Mouse (Mus musculus) forebrain, embryonic 12.5 days (tissue): ENCODE results near the gene St6galnac3. TPM values are rescaled to one million over a fixed set of nuclear protein-coding genes. Genes with fewer than 3 reads are reported as not detected.

Experiments used
- ATAC-seq: fragments of 200-750 bp; cut with Nextera tagmentation; 2 replicates; pipeline ENCODE4 v1.8.0; 2017; ENCODE audit warnings: moderate TSS enrichment; ENCODE audit not compliant: low FRiP score
- H3K27ac ChIP-seq: fragments of 300-500 bp; sonication (generic); 2 replicates; pipeline ENCODE4 v1.5.1; 2016; ENCODE audit warnings: mild to moderate bottlenecking
- H3K27me3 ChIP-seq: fragments of 300-500 bp; sonication (generic); 2 replicates; pipeline ENCODE4 v1.6.1; 2016; ENCODE audit warnings: mild to moderate bottlenecking
- H3K36me3 ChIP-seq: fragments of 300-500 bp; sonication (generic); replicated peaks from 2 replicates; pipeline ENCODE4 v1.6.1; 2016; ENCODE audit warnings: mild to moderate bottlenecking
- H3K4me1 ChIP-seq: fragments of 300-500 bp; sonication (generic); 2 replicates; pipeline ENCODE4 v1.6.1; 2016
- H3K4me2 ChIP-seq: fragments of 300-500 bp; sonication (generic); 2 replicates; pipeline ENCODE4 v1.6.1; 2016; ENCODE audit warnings: mild to moderate bottlenecking, moderate library complexity
- H3K4me3 ChIP-seq: fragments of 300-500 bp; sonication (generic); replicated peaks from 2 replicates; pipeline ENCODE4 v1.5.1; 2016; ENCODE audit warnings: mild to moderate bottlenecking
- H3K9ac ChIP-seq: fragments of 300-500 bp; sonication (generic); 2 replicates; pipeline ENCODE4 v1.6.1; 2016; ENCODE audit warnings: mild to moderate bottlenecking
- H3K9me3 ChIP-seq: fragments of 300-500 bp; sonication (generic); 2 replicates; pipeline ENCODE4 v1.6.1; 2016
- WGBS: fragments of 180-500 bp; shearing (Covaris S2); methylation state at CpG from one replicate; pipeline ENCODE4 v1.1.7; 2016; 5-methylcytosine and 5-hydroxymethylcytosine counted together
- polyA plus RNA-seq: library from polyadenylated mRNA; unstranded; fragments of >200 nt; fragmentation: Nextera tagmentation; extraction: Ambion mirVana; gene quantifications from 2 replicates; pipeline ENCODE4 v1.2.1, GENCODE M21; 2016

The St6galnac3 gene
- polyA plus RNA-seq, 1 experiment from 2014 or later = 26.9 TPM

DNA sequence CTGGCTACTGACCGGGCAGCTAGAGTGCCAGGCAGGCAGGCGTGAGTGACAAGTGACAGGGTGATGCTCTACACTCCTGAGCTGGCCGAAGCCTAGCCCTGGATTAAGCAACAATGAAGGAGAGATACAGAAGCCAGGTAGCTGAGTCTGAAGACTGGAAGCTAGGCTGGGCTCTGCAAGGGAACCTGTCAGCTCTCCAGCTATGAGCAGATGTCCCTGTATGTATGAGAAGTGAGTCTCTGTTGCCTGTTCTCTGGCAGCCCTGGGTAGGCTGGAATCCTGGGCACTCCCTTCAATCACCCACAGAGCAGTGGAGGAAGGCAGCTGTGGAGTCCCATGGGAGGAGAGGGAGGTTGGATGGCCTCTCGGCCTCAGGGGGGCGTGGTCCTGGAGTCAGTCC lies 236.0 kb downstream of the St6galnac3 start:
- Histone ChIP-seq H3K9me3 (no peaks in the 10 kb centered on the region), H3K27ac (no peak overlapping the region), H3K4me2 (no peak overlapping the region), H3K9ac (no peak overlapping the region), H3K4me1 (peaks cover 6% of the 10 kb centered on the region), H3K4me3 (no peak overlapping the region), H3K36me3 (no peaks in the 10 kb centered on the region), H3K27me3 (no peaks in the 10 kb centered on the region)
- ATAC-seq = no peak
- WGBS = 90% methylated on average over 5 of the region's 5 CpGs

DNA sequence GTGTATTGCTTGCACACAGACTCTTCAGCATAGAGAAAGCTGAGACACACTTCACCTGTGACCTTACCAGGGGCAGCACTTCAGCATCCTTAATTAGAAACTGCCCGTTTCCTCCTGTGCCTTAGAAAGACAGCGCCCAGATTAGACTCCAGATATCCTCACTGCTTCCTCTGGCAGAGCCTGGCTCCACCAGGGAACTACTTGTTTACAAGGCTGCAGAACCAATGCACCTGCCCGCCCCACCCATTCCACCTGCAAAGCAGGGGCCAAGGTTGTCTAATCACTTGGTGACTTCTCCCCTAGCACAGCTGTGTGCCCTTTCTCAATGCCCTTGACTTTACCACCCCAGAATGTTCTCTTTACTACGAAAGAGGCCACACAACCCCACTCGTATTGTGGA lies 239.8 kb downstream of the St6galnac3 start:
- H3K27ac ChIP-seq = no peak overlapping the region
- H3K4me3 ChIP-seq = no peak overlapping the region
- 84% methylated on average over 5 of the region's 5 CpGs for WGBS

DNA sequence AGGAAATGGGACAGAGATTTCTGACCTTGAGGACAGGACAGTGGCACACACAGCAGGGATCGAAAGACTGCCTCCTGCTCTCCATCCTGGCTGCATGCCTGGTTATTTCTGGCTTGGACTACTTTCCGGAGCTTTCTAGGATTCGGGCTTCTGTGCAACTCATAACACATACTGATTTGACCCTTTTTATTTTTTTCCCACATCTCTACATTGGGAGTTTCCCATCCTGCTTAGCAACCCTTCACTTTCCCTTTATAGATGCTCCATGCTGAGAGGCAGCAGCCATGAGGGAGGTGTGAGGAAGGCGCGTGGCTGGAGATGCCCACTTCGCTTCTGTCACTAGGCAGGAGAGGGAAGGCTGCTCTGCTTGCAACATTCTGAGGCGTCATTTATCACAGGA lies 240.3 kb downstream of the St6galnac3 start:
- no peaks in the 10 kb centered on the region for H3K27me3 ChIP-seq
- no peak overlapping the region for H3K27ac ChIP-seq
- H3K4me3 ChIP-seq = no peak overlapping the region
- no peaks in the 10 kb centered on the region for H3K9me3 ChIP-seq
- 91% methylated on average over 7 of the region's 7 CpGs for WGBS
- H3K4me1 ChIP-seq = peaks cover 3% of the 10 kb centered on the region
- no peak overlapping the region for H3K9ac ChIP-seq
- H3K36me3 ChIP-seq = no peaks in the 10 kb centered on the region
- ATAC-seq = no peak
- no peak overlapping the region for H3K4me2 ChIP-seq

More for the DNA sequence above, 239.8 kb downstream of the St6galnac3 start:
- no peak for ATAC-seq
- no peak overlapping the region for H3K9ac ChIP-seq
- no peaks in the 10 kb centered on the region for H3K36me3 ChIP-seq
- peaks cover 6% of the 10 kb centered on the region for H3K4me1 ChIP-seq
- no peaks in the 10 kb centered on the region for H3K27me3 ChIP-seq
- H3K9me3 ChIP-seq = no peaks in the 10 kb centered on the region
- no peak overlapping the region for H3K4me2 ChIP-seq

DNA sequence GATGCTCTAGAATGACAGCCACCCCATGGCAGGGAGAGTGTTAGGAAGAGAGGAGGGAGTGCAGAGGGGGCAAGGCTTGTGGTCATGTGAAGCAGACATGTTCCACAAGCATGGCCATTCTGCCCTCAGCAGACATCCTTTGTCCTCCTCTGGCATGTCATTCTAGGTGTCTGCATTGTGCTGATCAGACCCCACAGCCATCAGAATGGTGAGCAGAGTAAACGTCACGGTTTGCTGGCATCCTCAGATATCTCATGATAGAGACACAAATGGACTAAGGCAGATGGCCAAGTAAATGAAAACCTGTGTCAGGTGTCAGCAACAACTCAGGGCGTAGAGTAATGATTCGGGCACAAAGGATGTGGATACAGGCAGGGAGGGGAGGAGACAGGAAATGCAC lies 241.3 kb downstream of the St6galnac3 start:
- Histone ChIP-seq H3K4me2 (no peak overlapping the region), H3K4me1 (no peaks in the 10 kb centered on the region), H3K27ac (no peak overlapping the region), H3K4me3 (no peak overlapping the region), H3K27me3 (no peaks in the 10 kb centered on the region), H3K9me3 (no peaks in the 10 kb centered on the region), H3K36me3 (no peaks in the 10 kb centered on the region), H3K9ac (no peak overlapping the region)
- ATAC-seq = no peak
- WGBS = 94% methylated on average over 4 of the region's 4 CpGs

DNA sequence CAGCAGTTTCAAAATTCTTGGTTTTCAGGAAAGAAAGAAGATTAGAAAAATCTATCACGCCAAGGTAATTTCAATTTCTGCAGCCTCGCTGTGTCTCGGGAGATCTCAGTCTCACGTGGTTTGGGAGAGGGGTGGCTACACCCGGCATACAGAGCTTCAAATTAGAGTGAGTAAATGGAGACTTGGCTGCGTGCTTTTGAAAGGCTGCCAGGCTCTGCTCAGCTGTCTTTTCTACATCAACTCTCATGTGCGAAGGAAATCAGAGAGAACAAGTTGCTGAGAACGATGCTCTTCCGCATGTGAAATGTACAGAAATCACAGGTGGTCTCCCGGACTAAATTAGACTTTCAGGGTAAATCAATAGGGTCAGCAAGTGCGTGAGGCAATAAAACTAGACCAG lies 242.9 kb downstream of the St6galnac3 start:
- no peak overlapping the region for H3K4me2 ChIP-seq

DNA sequence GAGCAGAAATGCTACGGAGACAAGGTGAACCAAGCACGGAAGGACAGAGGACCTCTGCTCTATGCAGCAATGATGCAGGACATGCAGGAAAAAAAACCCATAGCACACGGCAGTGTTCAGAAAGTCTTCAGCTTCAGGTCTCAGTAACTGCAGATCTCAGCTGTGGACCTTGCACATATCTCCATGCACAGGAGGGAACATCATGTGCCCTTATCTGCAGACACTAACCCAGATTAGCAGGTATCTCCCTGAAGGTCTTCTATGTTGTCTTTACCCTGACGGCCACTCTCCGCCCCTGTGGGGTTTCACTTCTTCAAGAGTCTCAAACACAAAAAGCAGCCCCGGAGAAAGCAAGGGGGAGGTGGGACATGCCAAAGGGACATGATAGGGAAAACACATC lies 244.0 kb downstream of the St6galnac3 start:
- ATAC-seq = no peak
- no peak overlapping the region for H3K9ac ChIP-seq
- no peaks in the 10 kb centered on the region for H3K9me3 ChIP-seq
- H3K4me1 ChIP-seq = no peaks in the 10 kb centered on the region
- WGBS = 94% methylated on average over 6 of the region's 6 CpGs
- no peaks in the 10 kb centered on the region for H3K36me3 ChIP-seq
- H3K27me3 ChIP-seq = no peaks in the 10 kb centered on the region
- no peak overlapping the region for H3K4me3 ChIP-seq
- H3K27ac ChIP-seq = no peak overlapping the region
- no peak overlapping the region for H3K4me2 ChIP-seq

More for the DNA sequence above, 242.9 kb downstream of the St6galnac3 start:
- H3K9me3 ChIP-seq = no peaks in the 10 kb centered on the region
- 74% methylated on average over 11 of the region's 11 CpGs for WGBS
- no peaks in the 10 kb centered on the region for H3K4me1 ChIP-seq
- no peak overlapping the region for H3K4me3 ChIP-seq
- no peak overlapping the region for H3K9ac ChIP-seq
- H3K36me3 ChIP-seq = no peaks in the 10 kb centered on the region
- H3K27ac ChIP-seq = no peak overlapping the region
- H3K27me3 ChIP-seq = no peaks in the 10 kb centered on the region
- no peak for ATAC-seq

DNA sequence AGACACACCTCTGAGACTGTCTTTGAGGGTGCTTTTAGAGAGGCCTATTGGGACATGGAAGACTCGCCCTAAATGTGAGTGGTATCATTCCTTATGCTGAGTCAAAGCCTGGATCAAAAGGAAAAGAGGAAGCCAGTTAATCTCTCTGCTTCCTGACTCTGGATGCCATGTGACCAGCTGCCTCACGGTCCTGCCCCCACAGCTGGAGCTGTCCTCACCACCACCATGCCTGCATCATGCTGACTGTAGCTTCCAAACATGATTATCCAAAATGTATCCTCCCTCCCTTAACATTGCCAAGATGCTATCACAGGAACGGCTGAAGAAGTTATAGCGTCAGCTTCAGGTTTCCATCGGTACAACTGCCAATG lies 244.4 kb downstream of the St6galnac3 start:
- Histone ChIP-seq H3K27me3 (no peaks in the 10 kb centered on the region), H3K4me3 (no peak overlapping the region), H3K4me2 (no peak overlapping the region), H3K9me3 (no peaks in the 10 kb centered on the region), H3K36me3 (no peaks in the 10 kb centered on the region), H3K27ac (no peak overlapping the region), H3K9ac (no peak overlapping the region), H3K4me1 (no peaks in the 10 kb centered on the region)
- WGBS = 92% methylated on average over 5 of the region's 5 CpGs
- no peak for ATAC-seq

DNA sequence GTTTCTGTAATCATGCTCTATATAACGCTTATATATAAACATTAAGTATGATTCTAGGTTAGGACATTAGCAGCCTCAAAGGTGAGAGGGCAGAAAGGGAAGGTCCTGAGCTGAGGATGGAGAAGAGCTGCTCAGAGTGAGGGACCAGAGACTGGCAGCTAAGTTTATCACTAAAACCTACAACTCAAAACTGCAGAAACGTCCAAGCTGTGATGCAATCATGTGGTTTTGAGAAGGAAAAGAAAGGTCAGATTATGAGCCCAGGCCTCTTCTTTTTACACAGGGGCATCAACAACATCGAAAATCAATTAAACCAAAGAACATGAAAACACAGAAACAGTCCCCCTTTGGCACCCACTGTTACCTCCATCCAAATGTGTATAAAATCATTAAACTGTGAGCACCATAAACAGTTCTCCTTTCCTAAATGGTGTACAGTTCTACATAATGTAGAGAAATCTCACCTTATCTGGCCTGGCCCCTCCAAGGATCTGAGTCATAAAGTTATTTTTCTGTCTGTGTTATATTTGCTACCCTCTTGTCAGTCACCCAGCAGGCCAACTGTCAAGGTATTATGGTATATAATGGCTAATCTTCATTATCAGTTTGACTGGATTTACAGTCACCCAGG lies 244.9 kb downstream of the St6galnac3 start:
- no peak overlapping the region for H3K27ac ChIP-seq
- H3K27me3 ChIP-seq = no peaks in the 10 kb centered on the region
- no peak overlapping the region for H3K4me3 ChIP-seq
- no peak for ATAC-seq
- no peaks in the 10 kb centered on the region for H3K36me3 ChIP-seq
- no peak overlapping the region for H3K4me2 ChIP-seq
- H3K9ac ChIP-seq = no peak overlapping the region
- no peaks in the 10 kb centered on the region for H3K4me1 ChIP-seq
- H3K9me3 ChIP-seq = no peaks in the 10 kb centered on the region
- WGBS = 81% methylated on average over 3 of the region's 3 CpGs

DNA sequence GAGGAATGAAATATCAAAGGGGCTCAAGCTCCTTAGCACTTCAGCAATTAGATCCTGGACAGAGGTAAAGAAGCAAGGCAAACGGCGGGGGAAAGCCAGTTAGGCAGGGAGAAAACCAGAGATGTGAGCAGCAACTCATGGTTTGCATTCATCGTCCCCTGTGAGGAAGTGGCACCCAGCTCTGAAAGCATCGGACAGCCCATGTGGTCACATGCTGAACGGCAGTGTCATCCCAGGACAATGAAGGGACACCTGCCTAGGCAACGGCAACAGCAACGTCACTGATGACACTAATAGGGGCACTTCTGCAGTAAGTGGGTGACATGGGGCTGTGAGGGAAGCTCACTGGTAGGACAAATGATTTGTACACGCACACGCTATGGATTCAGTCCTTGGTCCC lies 249.1 kb downstream of the St6galnac3 start:
- H3K4me2 ChIP-seq = no peak overlapping the region
- no peak overlapping the region for H3K9ac ChIP-seq
- H3K27ac ChIP-seq = no peak overlapping the region
- no peaks in the 10 kb centered on the region for H3K4me1 ChIP-seq
- H3K36me3 ChIP-seq = no peaks in the 10 kb centered on the region
- no peaks in the 10 kb centered on the region for H3K27me3 ChIP-seq
- WGBS = 90% methylated on average over 9 of the region's 9 CpGs
- ATAC-seq = no peak
- H3K4me3 ChIP-seq = no peak overlapping the region
- no peaks in the 10 kb centered on the region for H3K9me3 ChIP-seq

DNA sequence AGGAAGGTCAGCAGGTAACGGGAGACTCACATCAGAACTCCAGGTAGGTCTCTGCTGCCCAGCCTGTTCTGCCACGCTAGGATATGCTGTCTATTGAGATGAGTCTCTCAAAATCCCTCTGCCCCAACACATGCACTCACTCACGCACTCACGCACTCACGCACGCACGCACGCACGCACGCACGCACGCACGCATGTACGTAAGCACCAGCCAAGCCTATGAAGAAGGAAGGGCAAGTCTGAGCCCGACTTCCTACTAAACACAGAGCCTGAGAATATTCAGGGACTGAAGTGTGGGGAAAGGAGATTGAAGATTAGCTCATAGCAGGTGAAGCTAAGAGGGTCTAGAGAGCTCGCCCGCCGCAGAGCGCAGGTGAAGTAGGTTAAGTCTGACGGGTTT lies 249.5 kb downstream of the St6galnac3 start:
- Histone ChIP-seq H3K9ac (no peak overlapping the region), H3K4me2 (no peak overlapping the region), H3K36me3 (no peaks in the 10 kb centered on the region), H3K27me3 (no peaks in the 10 kb centered on the region), H3K4me3 (no peak overlapping the region), H3K27ac (no peak overlapping the region), H3K9me3 (no peaks in the 10 kb centered on the region), H3K4me1 (no peaks in the 10 kb centered on the region)
- WGBS = 95% methylated on average over 20 of the region's 20 CpGs
- ATAC-seq = no peak

DNA sequence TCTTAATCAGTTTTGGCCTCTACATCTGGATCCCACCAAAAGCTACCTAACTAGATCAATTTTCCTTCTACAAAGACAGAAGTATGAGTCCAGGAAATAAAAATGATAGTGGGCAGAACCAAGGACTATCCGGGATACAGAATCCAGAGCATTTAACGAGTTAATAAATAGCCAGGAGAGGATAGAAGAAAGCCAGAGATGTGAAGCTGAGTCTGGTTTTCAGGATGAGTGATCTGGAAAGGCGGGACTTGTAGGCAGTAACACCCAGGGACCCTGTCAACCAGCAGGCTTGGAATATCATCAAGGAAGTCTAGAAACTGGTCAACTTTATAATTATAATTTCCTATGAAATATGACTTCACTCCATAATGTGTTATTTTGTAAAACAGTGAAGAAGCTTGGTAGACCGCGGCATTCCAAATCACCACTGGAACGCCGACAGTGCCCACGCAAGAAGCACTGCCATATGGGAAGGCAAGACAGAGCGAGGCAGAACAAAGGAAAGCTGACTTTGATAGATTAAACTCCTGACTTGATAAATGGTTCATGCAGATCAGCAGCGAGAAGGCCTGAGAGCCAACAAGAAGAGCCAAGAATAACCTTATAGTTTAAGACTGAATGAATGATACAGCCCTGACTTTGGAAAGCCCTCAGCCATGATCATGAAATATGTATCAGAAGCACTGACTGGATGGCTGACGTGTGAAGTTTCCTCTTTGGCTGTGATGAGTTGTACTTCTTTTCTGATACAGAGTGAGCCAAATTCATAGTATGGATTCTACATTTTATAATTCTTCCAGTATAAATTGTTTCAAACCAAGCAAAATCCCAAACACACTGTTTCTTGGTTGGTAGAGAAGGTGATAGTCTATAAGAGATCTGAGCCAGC lies 252.1 kb downstream of the St6galnac3 start:
- H3K9me3 ChIP-seq = no peaks in the 10 kb centered on the region
- no peak overlapping the region for H3K9ac ChIP-seq
- no peak overlapping the region for H3K27ac ChIP-seq
- H3K4me1 ChIP-seq = no peaks in the 10 kb centered on the region
- WGBS = 92% methylated on average over 11 of the region's 11 CpGs
- no peaks in the 10 kb centered on the region for H3K27me3 ChIP-seq
- H3K4me2 ChIP-seq = no peak overlapping the region
- H3K4me3 ChIP-seq = no peak overlapping the region
- ATAC-seq = no peak
- H3K36me3 ChIP-seq = no peaks in the 10 kb centered on the region

DNA sequence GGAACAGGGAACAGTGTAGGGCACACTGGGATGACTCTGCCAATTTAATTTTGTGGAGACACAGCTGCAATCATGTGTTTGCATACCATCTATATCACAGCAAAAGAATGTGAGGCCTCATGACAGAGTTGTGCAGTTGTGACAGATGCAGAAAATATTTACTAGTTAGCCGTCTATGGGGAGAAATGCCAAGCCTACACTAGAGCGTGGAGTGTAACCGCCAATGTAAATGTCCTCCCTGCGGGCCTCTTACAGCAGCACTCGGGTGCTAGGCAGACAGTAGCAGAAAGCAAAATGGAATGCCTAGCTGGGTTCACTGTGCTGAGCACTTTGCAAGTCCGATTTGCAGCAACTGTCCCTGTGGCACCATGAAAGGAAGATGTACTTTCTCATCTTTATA lies 261.1 kb downstream of the St6galnac3 start:
- 92% methylated on average over 6 of the region's 6 CpGs for WGBS
- ATAC-seq = no peak
- Histone ChIP-seq H3K4me2 (no peak overlapping the region), H3K36me3 (no peaks in the 10 kb centered on the region), H3K9ac (no peak overlapping the region), H3K9me3 (peaks cover 4% of the 10 kb centered on the region; the same call in 1 of the 2 replicates), H3K27me3 (no peaks in the 10 kb centered on the region), H3K4me1 (no peaks in the 10 kb centered on the region), H3K27ac (no peak overlapping the region), H3K4me3 (no peak overlapping the region)

DNA sequence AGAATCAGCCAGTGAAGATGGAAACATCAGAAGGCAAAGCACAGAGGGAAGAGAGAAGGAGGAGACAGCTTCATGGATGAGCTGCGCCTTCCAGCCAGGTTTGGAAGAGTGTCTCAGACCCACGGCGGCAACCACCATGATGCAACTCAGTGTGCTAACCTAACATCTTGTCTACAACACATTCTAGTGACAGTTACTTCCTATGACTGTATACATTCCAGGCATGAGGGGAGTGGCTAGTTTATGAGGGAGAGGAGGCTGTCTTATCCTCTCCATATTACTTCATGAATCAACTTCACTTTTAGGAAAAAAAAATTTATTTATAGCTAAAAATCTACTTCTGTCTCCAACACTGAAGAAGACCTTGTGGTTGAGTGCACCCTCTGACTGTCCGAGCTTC lies 264.8 kb downstream of the St6galnac3 start:
- H3K4me3 ChIP-seq = no peak overlapping the region
- WGBS = 95% methylated on average over 4 of the region's 4 CpGs
- ATAC-seq = no peak
- no peak overlapping the region for H3K27ac ChIP-seq
- no peak overlapping the region for H3K4me2 ChIP-seq
- no peaks in the 10 kb centered on the region for H3K9me3 ChIP-seq
- H3K27me3 ChIP-seq = no peaks in the 10 kb centered on the region
- H3K4me1 ChIP-seq = peaks cover 10% of the 10 kb centered on the region; the same call in 1 of the 2 replicates
- no peaks in the 10 kb centered on the region for H3K36me3 ChIP-seq
- no peak overlapping the region for H3K9ac ChIP-seq
